Mouse (Mus musculus) small intestine, adult 2 months (tissue): ENCODE data around the gene Slc34a3. TPM values are rescaled to one million over a fixed set of nuclear protein-coding genes. Genes with fewer than 3 reads are reported as not detected.
"Not testable (repeated sequence)": the region's sequence is repeated elsewhere in the genome, so short reads cannot be mapped to it uniquely, and the experiment has no call there.

Experiments used
- H3K27ac ChIP-seq: fragments of 200-500 bp; 2 replicates; pipeline ENCODE4 v1.5.1; 2012; ENCODE audit warnings: low read depth, low read length, control low read depth, inconsistent platforms; ENCODE audit not compliant: insufficient read depth
- H3K27me3 ChIP-seq: fragments of 200-500 bp; 2 replicates; pipeline ENCODE4 v1.6.1; 2012; ENCODE audit warnings: mild to moderate bottlenecking, moderate library complexity, low read length, inconsistent platforms; ENCODE audit not compliant: control insufficient read depth, insufficient read depth
- H3K36me3 ChIP-seq: fragments of 200-500 bp; 2 replicates; pipeline ENCODE4 v1.6.1; 2012; ENCODE audit warnings: mild to moderate bottlenecking, low read length, control low read depth, inconsistent platforms; ENCODE audit not compliant: control insufficient read depth, insufficient read depth
- H3K4me1 ChIP-seq: fragments of 200-500 bp; 2 replicates; pipeline ENCODE4 v1.6.1; 2012; ENCODE audit warnings: low read length, inconsistent platforms, mixed read lengths; ENCODE audit not compliant: control insufficient read depth, insufficient read depth, insufficient read length
- H3K4me3 ChIP-seq: fragments of 200-500 bp; 2 replicates; pipeline ENCODE4 v1.5.1; 2012; ENCODE audit warnings: low read depth, mild to moderate bottlenecking, control low read depth, inconsistent platforms, low read length, moderate library complexity
- CTCF ChIP-seq: fragments of 200-500 bp; IDR thresholded peaks from 2 replicates; pipeline ENCODE4 v1.5.1; 2012; ENCODE audit warnings: low read depth, mild to moderate bottlenecking, control low read depth, inconsistent platforms, low read length, moderate library complexity, mixed read lengths; ENCODE audit not compliant: insufficient replicate concordance, insufficient read length; ENCODE audit errors: extremely low read depth
- POLR2A ChIP-seq: fragments of 200-500 bp; IDR thresholded peaks from 2 replicates; pipeline ENCODE4 v1.6.1; 2012; ENCODE audit warnings: low read depth, mild to moderate bottlenecking, control low read depth, inconsistent platforms, low read length, moderate library complexity
- WGBS: fragments of 180-500 bp; shearing (Covaris S2); methylation state at CpG from one replicate; pipeline ENCODE4 v1.1.7; 2018; 5-methylcytosine and 5-hydroxymethylcytosine counted together
- polyA plus RNA-seq: library from polyadenylated mRNA; depleted of rRNA; stranded (reverse); fragments of >200 nt; gene quantifications from 2 replicates; pipeline ENCODE4 v1.2.3, GENCODE M21; 2012

The Slc34a3 gene
- polyA plus RNA-seq, 1 experiment: 5.6 TPM

DNA sequence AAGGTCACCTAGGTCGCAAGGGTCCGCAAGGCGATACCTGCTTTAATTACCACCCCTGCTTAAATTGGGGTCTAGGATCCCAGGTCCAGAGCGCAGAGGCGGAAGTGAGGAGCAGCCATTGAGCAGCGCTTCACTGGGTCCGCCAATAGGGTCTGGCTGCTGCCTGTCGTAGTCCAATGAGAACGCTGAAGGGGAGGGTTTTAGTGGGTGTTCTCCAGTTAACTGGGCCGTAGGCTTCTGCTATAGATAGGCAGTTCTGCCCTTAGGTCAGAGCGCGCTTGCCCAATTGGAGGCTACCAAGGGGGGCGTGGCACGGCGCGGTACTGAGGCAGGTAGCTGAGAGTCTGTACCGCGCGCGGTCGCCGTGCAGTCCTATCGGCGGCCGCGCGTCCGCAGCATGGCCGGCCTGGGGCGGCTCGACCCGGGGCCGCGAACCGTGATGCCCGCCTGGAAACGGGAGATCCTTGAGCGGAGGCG is 28.2 kb upstream of the Slc34a3 start, which contains the start of gene Tprn:
Tprn (plus strand) TSS at position 328 of the 477 bp plus-strand sequence.
- WGBS: under 1% methylated on average over 39 of the region's 39 CpGs
- Histone ChIP-seq H3K36me3 (no peaks in the 10 kb centered on the region), H3K27ac (peak within 1 kb of the TSS; percentile 98), H3K4me3 (peak within 1 kb of the TSS; percentile 80), H3K27me3 (no peaks in the 10 kb centered on the region), H3K4me1 (peaks cover 2% of the 10 kb centered on the region; the same call in 1 of the 2 replicates)
- TF ChIP-seq CTCF: no peak
- TF ChIP-seq POLR2A: peak; percentile 99

GRCm38 (mm10) chr2:25261870-25262269 is 27.7 kb upstream of the Slc34a3 start:
- TF ChIP-seq CTCF (no peak), POLR2A (no peak)
- Histone ChIP-seq H3K4me1 (no peaks in the 10 kb centered on the region; the same call in 1 of the 2 replicates), H3K27me3 (no peaks in the 10 kb centered on the region), H3K36me3 (no peaks in the 10 kb centered on the region), H3K27ac (peak overlapping the region; percentile 64), H3K4me3 (peak overlapping the region; percentile 58)
- WGBS: 28% methylated on average over 12 of the region's 12 CpGs

DNA sequence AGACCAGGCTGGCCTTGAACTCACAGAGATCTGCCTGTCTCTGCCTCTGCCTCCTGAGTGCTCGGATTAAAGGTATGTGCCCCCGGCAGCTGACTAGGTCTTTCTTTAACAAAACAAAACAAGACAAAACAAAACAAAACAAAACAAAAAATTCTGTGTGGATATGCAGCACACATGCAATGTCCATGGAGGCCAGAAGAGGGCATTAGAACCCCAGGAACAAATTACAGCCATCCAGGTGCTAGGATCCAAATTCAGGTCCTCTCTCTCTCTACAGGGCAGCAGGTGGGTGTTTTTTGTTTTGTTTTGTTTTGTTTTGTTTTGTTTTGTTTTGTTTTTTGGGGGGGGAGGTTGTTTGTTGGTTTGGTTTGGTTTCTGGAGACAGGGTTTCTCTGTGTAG is 24.7 kb upstream of the Slc34a3 start:
- H3K4me3 ChIP-seq: no peak overlapping the region
- 67% methylated on average over 2 of the region's 2 CpGs for WGBS
- H3K27ac ChIP-seq: no peak overlapping the region
- H3K27me3 ChIP-seq: no peaks in the 10 kb centered on the region
- TF ChIP-seq POLR2A: no peak
- TF ChIP-seq CTCF: no peak
- H3K4me1 ChIP-seq: peaks cover 5% of the 10 kb centered on the region
- H3K36me3 ChIP-seq: no peaks in the 10 kb centered on the region

DNA sequence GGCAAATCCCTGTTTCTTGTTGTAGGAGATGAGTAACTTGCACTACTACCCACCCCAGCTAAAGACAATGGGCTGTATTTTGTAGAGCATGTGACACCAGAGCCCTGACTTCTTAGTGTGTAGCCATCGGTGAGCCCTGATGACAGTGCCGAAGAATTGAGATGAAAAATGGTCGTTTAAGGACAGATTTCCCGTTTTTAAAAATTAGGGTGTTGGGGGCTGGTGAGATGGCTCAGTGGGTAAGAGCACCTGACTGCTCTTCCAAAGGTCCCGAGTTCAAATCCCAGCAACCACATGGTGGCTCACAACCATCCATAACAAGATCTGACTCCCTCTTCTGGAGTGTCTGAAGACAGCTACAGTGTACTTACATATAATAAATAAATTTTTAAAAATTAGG is 23.1 kb upstream of the Slc34a3 start:
- 80% methylated on average over 5 of the region's 5 CpGs for WGBS
- H3K27me3 ChIP-seq, H3K36me3 ChIP-seq, H3K4me3 ChIP-seq, H3K4me1 ChIP-seq, H3K27ac ChIP-seq: not testable (repeated sequence)

DNA sequence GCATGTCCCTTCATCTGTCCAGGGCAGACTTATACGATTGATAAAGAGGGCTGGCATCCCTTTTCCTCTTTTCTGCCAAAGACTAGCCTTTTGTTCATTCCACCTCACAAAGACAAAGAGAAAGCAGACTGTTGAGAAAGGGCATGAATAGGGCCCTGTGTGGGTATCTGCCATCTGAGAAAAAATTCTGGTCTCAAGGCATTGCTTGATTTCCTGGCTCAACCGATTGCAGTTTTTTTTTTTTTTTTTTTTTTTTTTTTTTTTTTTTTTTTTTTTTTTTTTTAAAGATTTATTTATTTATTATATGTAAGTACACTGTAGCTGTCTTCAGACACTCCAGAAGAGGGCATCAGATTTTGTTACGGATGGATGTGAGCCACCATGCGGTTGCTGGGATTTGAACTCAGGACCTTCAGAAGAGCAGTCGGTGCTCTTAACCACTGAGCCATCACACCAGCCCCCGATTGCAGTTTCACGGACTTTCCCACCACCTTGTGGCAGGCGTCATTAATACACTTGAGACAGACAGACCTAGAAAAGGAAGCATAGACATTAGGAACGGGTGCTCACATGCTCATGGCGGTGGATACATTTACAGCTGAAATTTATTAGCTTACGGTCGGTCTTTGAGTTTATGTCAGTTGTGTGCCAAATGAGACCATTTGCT is 22.4 kb upstream of the Slc34a3 start:
- H3K27me3 ChIP-seq, H3K27ac ChIP-seq, H3K4me3 ChIP-seq, H3K4me1 ChIP-seq, H3K36me3 ChIP-seq: not testable (repeated sequence)
- WGBS: 22% methylated on average over 12 of the region's 12 CpGs

GRCm38 (mm10) chr2:25255284-25255779 is 21.2 kb upstream of the Slc34a3 start, which contains the start of gene Tmem203:
Tmem203 (plus strand) TSS chr2:25255439.
- no peak for TF ChIP-seq CTCF
- TF ChIP-seq POLR2A: no peak; the same call in 1 of the 2 replicates
- WGBS: under 1% methylated on average over 39 of the region's 39 CpGs
- no peaks in the 10 kb centered on the region for H3K27me3 ChIP-seq
- H3K36me3 ChIP-seq: peaks cover 7% of the 10 kb centered on the region
- peaks cover 5% of the 10 kb centered on the region for H3K4me1 ChIP-seq
- peak within 1 kb of the TSS; percentile 98 for H3K4me3 ChIP-seq
- peak within 1 kb of the TSS; percentile 69 for H3K27ac ChIP-seq

- TF ChIP-seq CTCF (peak; percentile 38; the same call in 1 of the 2 replicates), POLR2A (no peak)
- H3K27me3 ChIP-seq: no peaks in the 10 kb centered on the region
- H3K4me3 ChIP-seq: no peak overlapping the region
- WGBS: 65% methylated on average over 1 of the region's 1 CpGs
- H3K36me3 ChIP-seq: peaks cover 26% of the 10 kb centered on the region
- H3K27ac ChIP-seq: no peak overlapping the region
- peaks cover 5% of the 10 kb centered on the region for H3K4me1 ChIP-seq
Measured at GRCm38 (mm10) chr2:25252331-25252730, 18.2 kb upstream of the Slc34a3 start.
